Mouse (Mus musculus) layer of hippocampus, postnatal 36 days (tissue): ENCODE results near the gene Slc22a23. TPM values are rescaled to one million over a fixed set of nuclear protein-coding genes. Genes with fewer than 3 reads are reported as not detected.

Source experiments
- DNase-seq, 2 experiments: peaks; one replicate each; pipeline ENCODE4 v3.0.0; 2022
- total RNA-seq, 2 experiments: library from RNA; stranded (reverse); gene quantifications; 2 replicates each; pipeline ENCODE4 v1.2.3; 2021

Slc22a23 gene
- total RNA-seq, 2 experiments from 2014 or later = 36.0 to 36.5 TPM

DNA sequence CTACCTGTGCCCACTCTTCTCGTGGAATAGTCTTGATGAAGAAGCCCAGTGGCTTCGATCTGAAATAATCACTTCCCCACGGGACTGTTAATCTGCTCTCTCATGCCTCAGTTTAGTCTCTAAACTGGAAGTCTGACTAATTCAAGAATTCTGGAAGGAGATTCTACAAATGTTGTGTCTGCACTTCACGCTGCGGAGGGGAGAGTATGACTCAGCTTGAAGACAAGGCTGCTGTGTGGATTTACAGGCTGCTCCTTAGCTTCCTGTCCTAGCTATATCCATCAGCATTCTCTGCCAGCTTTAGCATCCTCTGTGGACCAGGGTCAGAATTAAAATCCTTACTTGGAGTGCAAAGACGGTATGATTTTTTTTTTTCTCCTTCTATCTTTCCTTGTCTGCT lies 112.0 kb downstream of the Slc22a23 start:
- no peak for DNase-seq

DNA sequence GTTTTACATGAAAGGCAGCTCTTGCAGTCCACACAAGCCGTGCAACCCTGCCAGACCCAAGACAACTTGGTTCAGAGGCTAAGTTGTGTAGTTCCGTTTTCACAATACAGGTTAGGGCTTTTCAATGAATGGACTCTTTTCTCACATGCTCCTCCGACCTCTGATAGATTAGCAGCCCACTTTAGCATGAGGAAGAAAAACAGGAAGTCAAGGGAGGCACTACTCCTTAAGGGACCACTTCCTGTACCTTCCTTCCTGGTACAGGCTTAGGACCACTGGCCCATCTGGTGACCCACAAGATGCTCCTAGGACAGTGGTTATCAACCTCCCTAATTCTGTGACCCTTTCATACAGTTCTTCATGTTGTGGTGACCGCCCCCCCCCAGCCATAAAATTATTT lies 116.1 kb downstream of the Slc22a23 start:
- no peak for DNase-seq

DNA sequence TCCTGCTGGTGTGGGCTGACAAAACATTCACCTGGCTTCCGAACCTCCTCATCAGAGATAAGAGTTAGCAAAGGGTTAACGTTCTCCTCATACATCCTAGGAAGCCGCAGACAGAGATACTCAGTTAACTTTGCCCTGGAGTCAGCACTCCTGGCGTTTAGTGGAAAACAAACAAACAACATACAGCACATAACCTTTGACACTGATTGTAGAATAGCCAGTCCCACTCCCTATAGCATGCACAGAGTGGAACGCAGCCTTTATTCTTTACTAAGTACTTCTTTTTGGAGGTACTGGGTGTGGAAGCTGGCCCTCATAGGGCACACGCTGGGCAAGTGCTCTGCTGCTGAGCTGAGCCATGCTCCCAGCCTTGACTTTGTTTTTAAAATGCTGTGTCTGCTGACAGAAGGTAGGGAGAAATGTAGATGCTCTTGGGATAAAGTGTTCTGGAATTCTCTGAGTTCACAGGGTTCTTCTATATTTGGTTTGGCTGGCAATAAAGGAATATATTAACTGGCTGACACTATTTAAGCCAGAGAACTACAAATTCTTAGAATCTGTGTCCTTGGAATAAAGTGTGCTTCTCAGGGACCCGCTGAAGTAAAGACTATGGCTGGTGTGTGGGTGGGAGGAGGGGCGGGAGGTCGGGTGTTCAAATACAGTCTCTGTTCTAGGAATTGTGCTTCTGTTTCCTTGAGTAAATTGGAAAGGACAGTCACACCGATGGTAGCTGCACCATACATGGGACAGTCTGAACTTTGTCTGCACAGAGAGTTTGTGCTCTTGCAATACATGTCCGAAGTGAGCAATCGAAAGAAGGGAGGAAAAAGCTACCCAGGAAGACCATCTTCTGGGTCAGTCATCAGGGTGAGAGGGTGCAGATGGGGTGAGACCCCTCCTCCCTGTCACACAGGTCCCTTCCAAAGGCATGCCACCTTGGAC lies 117.0 kb downstream of the Slc22a23 start:
- DNase-seq = no peak

DNA sequence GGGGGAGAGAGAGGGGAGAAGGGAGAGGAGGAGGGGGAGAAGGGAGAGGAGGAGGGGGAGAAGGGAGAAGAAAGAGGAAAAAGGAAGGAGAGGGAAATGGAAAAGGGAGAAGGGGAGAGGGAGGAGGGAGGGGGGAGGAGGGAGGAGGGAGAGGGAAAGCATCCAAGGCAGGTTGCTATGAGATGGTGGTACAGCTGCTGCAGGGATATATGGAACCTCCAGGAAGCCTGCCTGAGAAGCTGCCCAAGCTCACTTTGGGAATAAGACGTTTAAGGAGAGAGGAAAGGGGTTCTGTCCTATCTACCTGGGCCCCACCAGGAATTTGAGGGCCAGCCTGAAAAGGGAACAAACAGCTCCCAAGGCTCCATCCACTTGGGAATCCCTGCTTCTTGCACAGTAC lies 118.0 kb downstream of the Slc22a23 start:
- DNase-seq = no peak

DNA sequence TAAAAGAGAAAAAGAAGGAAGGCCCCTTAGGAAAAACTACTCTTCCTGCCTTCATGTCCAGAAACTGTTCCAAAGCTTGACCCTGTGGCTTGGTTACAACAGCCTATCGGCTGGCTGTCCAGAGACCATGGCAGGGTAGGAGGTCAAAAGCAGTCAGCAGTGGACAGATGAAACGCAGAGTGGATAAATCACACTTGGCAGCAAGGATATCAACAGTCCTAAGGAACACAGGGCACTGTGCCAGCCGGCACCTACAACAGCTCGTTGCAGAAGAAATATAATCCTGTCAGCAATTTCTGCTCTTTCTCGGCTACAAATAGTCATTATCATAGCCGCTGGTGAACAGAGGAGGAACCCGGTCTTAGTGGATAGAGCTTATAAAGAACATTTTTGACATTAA lies 122.0 kb downstream of the Slc22a23 start:
- DNase-seq = no peak

DNA sequence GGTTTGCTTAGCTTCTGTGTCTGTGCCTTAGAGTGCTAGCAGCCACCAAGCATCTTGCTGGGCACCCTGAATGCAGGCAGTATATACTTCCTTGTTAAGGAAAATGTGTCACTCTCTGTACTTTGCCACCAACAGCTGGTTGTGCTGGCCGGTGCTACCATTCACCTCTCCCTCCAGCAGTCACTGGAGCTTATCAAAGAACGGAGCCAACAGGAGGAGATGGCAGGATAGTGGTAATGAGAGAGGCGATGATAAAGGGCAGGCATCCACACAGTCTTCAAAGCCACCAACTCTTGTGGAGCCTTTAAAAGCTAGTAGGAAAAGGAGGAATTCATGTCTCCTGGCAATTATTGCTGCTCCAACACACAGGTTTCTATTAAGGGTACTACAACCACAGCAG lies 125.3 kb downstream of the Slc22a23 start:
- DNase-seq = no peak

DNA sequence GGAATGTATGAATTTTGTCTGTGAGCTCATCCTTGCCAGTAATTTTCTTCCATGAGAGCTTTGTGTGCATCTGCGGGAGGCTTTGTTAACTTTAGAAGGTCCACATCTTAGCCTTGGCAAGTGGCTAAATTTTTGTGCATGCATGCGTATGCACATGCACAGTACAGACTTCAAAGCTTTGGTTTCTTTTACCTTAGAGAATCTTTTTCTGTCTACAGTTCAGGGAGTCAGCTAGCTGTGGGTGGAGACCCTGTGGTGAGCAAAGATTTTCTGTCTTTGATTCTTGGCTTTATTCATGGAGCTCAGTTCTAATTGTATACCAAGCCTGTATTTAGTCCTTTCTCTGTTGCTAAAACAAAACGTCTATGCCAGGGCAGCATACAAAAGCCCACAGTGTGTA lies 126.2 kb downstream of the Slc22a23 start:
- DNase-seq = no peak

DNA sequence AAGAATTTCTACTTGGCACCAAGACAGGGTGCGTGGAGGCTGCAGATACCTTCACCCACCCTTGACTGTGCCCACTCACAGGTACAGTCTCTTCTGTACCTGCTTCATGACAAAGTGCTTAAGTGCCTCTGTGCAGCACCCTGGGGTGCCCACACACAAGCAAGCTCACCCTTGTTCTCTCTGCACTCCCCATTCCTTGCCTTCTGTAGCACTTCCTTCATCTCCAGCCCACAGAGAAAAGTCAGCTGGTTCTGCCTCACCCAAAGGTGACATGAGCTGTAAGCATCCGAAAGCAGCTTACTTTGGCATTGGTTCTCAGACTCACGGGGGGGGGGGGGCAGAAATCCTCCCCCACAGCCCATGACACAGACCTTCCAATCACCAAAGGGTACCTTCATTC lies 130.1 kb downstream of the Slc22a23 start:
- DNase-seq = no peak

DNA sequence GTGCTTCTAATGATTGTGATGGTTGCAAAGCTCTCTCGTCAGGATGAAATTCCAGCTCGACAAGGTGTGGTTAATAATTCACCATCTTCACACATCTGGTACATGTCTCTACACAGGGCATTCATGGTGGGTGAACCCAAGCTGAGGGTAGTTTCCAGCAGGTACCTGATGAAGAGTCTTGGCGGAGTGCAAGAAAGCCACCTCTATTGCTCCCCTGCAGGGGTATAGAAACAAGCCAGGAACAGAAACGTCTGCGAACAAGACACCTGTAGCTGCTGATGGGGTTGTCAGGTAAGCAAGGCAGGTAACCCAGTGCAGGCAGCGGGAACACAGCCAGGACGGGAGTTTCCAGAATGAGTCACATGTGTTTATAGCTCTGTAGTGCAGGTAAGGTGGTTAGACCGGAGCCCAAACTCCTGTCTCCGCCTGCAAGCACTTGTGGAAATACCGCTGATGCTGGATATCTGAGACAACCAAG lies 132.2 kb downstream of the Slc22a23 start:
- no peak for DNase-seq

DNA sequence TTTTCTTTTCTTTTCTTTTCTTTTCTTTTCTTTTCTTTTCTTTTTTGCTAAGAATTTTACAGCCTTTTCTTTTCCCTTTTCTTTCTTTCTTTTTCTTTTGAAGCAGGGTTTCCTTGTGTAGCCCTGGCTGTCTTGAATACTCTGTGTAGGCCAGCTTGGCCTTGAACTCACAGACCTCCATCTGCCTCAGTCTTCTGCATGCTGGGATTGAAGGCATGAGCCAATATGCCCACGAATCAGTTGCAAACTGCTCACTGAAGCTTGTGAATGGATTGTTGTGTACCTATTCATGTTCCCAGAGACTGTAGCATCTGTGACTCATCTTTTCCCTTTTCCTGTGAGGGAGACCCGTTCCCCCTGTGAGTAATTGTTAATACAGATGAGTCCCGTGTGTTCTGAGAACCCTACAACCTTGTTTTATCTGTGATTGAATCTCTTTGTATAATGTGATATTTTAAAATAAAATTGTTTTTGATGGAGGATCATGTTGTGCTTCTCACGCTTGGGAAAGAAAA lies 133.7 kb downstream of the Slc22a23 start:
- no peak for DNase-seq

DNA sequence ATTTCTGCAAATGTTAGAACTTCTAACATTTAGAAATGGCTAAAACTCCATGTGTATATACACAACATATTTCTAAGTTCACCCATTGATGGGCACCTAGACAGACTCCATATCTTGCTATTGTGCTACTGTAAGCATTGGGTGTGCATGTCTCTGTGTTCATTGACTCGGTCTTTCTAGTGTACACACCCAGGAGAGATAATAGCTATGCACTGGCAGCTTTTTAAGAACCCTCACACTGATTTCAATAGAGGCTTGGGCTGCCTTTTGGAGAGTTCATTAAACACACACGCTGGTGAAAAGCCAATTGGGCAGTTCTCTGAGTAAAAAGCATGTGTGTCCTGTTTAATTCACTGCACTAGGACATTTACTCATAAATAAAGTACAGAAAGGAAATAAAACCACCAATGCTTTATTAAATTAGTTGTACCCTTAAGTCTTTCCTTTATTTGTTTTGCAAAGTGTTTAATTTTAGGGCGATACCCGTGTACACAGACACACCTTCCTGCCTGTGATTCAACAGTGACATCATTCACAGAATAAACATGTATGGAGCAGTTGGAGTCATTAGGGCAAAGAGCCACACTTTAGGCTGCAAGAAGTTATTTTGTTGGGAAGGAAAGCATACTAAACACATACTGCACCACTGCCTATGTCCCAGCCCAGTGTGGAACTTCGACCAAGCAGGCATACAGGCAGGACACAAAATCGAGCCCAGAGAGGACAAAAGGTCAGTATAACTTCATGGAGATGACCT lies 137.1 kb downstream of the Slc22a23 start:
- DNase-seq = no peak

DNA sequence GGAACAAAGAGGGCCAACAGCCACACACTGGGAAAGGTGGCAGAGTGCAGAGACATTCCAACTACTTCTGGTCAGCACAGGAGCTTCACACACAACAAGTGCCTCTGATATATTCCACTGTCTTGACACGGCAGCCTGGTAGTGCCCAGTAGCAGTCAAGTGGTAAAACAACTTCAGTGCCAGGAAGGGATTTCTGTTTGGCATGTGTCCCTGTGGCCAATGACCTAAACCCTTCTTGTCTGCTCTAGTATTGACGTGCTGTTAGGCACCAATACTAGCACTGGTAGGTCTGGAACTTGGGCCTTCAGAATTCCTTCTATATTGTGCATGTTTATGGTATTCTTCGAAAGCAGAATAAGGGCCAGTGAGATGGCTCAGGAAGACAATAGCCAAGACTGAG lies 139.8 kb downstream of the Slc22a23 start:
- DNase-seq = no peak

DNA sequence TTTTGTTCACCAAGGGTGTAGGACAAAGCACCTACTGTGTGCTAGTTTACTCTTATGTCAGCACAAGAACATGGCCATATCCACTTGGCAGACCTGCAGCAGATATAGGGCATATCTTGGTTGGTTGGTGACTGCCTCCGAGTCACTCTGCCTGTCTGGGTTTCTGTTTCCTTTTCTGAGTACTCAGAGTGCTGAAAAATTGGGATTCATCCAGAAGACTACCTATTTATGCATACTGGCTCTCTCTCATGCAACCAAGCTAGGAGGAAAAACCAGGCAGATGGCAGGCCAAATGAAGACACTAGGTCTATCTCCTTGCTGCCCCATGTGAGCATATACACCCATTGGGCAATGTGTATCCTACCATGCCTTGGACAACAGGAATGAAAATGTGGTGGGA lies 149.3 kb downstream of the Slc22a23 start:
- no peak for DNase-seq

DNA sequence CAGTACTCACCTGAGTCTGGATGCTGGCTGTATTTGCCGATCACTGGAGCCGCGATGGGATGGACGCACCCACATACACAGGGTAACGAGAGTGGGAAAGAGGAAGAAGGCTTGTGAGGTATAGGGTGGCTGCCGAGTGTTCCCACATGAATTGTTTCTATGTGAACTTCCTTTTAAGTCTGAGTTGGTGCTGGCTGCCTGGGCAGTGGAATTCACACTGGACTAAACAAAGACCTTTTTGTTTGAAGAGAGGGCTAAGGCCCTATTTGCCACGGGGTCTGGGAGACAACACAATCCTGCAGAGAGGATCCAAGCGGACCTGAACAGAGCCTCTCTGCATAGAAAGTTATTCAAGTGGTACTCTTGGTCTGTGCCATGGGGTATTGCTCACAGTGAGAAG lies 151.6 kb downstream of the Slc22a23 start:
- DNase-seq = no peak

DNA sequence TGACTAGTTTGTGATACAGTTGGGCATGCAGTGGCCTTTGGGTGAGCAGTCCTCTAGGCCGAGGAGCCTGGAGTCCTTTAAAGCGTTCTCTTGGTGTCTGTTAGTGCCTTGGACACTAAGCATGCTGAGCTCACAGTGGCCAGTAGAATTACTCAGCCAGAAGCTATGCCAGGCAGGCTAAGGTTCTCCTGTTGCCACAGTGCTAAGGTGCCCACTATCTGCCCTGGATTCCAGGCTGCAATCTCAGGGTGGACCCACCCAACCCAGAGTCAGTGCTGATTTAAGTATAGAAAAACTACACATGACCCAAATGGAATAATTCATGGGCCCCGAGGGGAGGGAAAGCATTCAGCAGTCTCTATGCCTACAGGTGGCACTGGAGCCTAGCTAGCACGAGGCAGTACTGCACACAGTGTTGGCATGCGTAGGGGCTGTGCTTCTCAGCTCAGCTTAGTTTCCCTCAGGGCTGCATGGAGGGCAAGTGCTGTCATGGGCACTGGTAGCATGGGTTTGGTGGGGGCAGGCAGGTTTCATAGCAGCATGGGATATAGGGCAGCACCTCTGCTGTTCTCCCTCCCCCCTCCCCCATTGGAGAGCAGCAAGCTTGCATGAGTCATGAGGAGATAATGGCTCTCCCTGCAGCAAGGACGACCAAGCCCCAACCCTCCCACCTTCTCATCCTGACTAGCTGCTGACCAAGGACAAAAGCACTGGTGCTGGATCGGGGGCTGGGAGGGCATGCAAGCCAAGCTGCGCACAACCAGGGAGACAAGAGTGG lies 152.4 kb downstream of the Slc22a23 start:
- peak in 1 of 2 experiments; percentile 15 for DNase-seq

DNA sequence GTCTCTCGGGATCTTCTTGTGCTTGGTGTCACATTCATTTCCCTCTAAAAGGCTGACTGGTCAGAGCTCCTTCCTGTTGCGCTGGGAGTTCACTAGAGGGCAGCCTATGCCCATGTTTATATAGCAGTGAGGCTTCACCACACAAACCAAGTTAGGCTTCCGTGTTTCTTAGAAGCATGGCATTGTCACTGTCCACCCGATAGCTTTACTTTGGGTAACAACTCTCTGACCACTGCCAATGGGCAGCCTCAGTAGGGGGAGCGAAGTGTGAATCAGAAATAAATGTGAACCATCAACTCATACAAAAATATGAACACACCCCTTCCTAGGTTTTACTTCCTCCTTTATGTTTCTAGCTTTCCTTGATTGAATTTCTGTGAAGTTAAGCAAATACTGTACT lies 157.4 kb downstream of the Slc22a23 start:
- DNase-seq = peak; percentile 59 to 61

DNA sequence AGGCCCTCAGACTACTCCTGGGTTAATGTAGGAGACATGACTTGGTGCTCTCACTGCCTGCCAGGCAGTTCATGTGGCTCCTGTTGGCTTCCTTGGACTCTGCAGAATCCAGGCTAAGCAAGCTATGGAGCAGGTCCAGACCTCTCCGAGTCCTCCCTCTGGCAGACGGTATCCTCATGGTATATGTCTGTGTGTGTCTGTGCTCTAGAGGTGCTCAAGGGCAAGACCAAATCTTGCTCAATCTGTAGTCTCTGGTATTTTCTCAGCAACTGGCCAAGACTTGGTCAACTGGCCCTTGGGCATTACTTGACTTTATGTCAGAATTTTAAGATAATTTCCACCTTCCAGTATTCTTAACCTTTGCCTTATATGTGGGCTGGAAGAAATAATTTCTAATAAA lies 159.6 kb downstream of the Slc22a23 start:
- DNase-seq = no peak

DNA sequence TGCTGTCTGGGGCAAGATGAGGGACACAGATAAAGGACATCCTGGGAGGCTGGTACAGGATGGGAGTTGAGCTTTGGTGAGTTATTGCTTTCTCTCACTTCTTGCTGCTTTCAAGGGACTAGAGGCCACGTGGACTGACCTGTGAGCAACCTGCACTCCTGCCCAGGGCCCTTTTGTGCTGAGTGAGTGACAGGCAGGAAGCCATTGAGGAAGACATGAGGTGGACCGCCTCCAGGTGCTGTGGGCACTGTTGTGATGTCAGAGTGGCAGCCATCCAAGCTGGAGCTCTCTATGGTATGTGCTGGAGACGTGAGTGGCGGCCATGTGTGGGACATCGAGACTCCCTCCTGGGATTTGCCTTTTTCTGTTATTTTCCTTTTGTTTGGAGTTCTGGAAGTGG lies 163.4 kb downstream of the Slc22a23 start:
- DNase-seq = no peak

DNA sequence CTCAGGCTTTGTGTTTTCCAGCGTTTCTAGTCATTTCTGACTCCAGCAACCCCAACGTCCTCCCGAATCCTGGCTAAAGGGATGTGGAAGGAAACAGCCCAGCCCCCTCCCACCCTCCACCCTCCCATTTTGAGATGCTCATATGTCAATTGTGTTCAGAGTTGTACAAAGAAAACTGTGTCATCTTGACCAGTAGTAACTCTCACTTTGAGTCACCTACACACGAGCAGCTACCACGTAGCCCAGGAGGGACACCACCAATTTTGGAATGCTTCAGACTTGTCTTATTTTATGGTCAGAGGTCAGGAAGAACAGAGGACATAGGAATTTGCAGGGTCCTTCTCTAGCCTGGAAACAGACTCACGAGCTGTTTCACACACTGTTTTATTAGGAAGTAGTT lies 171.0 kb downstream of the Slc22a23 start:
- no peak for DNase-seq

DNA sequence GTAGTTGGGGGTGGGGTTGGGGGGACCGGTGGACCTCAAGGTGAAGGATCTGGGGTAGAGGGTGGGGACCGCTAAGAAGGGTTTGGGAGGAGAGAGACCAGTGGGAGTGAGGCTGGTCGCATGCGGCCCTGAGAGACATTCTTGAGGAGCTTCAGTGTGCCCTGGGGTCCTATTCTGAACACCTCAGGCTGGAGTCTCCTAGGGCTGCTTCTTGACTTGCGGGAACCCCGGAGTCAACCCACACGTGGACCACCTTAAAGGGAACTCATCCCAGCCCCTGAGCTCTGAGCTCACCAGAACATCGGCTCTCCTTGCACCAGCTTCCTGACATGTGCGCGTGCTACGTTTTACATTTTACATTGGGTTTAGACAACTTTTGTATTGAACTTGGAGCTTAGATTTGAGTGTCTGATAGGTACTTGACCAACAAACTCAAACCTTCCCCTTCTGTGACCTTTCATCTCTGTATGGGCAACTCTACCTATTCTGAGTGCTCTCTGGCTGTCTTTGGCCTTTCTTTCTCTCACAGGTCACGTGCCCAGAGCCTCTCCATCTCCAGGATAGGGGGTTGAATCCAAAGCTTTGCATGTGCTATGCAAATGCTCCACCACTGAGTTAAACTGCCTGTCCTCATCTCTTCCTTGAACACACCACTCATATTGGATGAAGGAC lies 181.5 kb downstream of the Slc22a23 start:
- DNase-seq = peak in 1 of 2 experiments; percentile 35

DNA sequence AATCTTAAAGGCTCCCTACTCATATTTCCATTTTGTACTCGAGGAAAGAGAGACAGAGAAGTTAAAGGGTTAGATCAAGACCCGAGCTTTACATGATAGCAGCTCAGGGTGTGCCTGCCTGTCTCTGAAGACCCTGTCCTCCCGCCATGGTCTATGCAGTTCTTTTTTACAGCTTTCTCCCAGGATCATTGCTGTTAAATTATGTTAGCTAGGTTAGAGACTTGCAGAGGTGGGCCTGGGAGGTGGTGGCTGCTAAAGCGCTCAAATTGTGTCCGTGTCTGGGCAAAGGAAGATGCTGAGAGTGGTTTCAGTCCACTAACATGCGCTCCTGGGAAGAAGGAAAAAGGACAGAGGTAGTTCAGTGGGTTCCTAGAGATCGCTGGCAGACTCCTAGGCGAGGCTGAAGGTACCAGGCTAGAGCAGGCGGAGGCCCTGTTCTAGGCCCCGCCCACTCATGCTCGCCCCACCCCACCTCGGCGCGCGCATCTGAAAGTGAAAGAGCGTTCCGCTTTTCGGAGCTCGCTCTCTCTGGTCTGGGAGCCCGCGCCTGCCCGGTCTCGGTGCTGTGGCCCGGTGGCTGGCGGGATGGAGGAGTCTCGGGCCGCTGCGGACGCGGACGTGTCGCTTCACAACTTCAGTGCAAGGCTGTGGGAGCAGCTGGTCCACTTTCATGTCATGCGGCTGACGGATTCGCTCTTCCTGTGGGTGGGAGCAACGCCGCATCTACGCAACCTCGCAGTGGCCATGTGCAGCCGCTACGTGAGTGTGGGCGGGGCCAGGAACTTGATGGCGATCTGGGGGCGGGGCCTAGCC lies 182.3 kb downstream of the Slc22a23 start, which contains the start of gene Psmg4:
Gene Psmg4 (plus strand): TSS at position 474 of the 813 bp plus-strand sequence.
- peak; percentile 90 to 93 for DNase-seq
